Mouse (Mus musculus): ENCODE results near the gene Mettl9. TPM values are rescaled to one million over a fixed set of nuclear protein-coding genes. Genes with fewer than 3 reads are reported as not detected.
"Not testable (repeated sequence)": the region's sequence is repeated elsewhere in the genome, so short reads cannot be mapped to it uniquely, and the experiment has no call there.

Gene Mettl9
- total and polyA plus RNA-seq, 2 experiments from 2014 or later, result 63.8 to 140 TPM

DNA sequence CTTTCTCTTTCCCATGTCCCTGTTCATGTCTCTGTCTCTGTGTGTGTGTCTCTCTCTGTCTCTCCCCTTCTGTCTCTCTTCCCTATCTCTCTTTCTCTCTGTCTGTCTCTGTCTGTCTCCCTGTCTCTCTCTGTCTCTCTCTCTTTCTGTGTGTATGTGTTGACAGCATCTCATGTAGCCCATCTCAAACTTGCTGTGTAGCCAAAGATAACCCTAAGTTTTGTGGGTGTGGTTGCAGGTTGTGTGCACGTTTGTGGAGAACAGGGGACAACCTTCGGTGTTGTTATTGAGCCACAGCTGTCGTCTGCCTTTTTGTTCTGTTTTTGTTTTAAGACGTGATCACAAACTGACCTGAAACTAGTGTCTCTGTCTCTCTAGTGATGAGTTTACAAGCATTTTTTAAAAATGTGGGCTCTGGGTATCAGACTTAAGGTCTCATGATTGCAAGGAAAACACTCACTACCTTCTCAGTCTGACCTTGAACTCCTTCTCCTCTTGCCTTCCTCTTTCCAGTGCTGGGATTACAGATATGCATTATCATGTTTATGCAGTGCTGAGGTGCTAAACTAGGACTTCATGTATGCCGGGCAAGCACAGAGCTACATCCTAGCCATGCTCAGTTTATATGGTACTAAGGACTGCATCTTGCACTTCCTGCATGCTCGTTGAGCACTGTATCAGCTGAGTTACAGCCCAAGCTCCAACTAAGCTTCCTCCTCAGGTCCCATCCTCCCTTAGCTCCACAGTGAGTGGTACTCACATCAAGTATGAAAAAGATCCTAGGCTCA lies 8.8 kb upstream of the Mettl9 start:
- H3K4me1 ChIP-seq (ENCODE audit: insufficient read depth, low read length), result no peaks in the 10 kb centered on the region
- H3K27me3 ChIP-seq (ENCODE audit: insufficient read depth, low read length), result peaks cover 9% of the 10 kb centered on the region; the same call in 1 of the 2 replicates
- H3K36me3 ChIP-seq (ENCODE audit: insufficient read depth, low read length), result no peaks in the 10 kb centered on the region
- no peak overlapping the region for H3K9ac ChIP-seq (replicated peaks; ENCODE audit: low read length, poor library complexity, severe bottlenecking)
- TF ChIP-seq CTCF (IDR thresholded peaks at IDR 0.05), result no peak
- no peak overlapping the region for H3K4me3 ChIP-seq (ENCODE audit: low read depth, low read length)
- H3K4me2 ChIP-seq (ENCODE audit: low read depth, low read length, poor library complexity, severe bottlenecking), result no peak overlapping the region
- DNase-seq (ENCODE audit: low spot score), result no peak
- no peaks in the 10 kb centered on the region for H3K9me3 ChIP-seq (ENCODE audit: low read length)
- 81% methylated on average over 6 of the region's 6 CpGs for WGBS
- no peak for ATAC-seq (ENCODE audit: low FRiP score)
- H3K27ac ChIP-seq (ENCODE audit: low read depth, low read length), result no peak overlapping the region

DNA sequence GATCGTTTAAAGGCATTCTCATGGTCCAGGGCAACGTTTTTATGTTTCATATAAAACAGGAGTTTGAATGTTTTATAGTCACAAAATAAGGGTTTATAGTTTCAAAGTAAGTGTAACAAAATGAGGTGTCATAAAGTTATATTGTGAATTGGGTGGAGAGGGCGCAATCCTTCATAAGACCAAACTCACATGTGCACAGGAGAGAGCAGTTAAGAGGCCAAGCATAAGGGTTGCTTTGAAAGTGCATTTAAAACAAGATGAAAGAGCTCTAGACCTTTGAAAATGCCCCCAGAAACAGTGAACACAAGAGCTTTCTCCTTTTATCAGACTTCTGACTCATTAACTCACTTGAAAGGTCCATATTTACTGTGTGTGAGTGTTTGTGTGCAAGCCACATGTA lies 7.9 kb upstream of the Mettl9 start:
- no peak for ATAC-seq (ENCODE audit: low FRiP score)
- H3K9ac ChIP-seq (replicated peaks; ENCODE audit: low read length, poor library complexity, severe bottlenecking), result no peak overlapping the region
- H3K4me3 ChIP-seq (ENCODE audit: low read depth, low read length), result no peak overlapping the region
- no peak overlapping the region for H3K4me2 ChIP-seq (ENCODE audit: low read depth, low read length, poor library complexity, severe bottlenecking)
- 74% methylated on average over 3 of the region's 3 CpGs for WGBS
- H3K4me1 ChIP-seq (ENCODE audit: insufficient read depth, low read length), result no peaks in the 10 kb centered on the region
- no peak for TF ChIP-seq CTCF (IDR thresholded peaks at IDR 0.05)
- H3K27ac ChIP-seq (ENCODE audit: low read depth, low read length), result no peak overlapping the region
- no peaks in the 10 kb centered on the region for H3K9me3 ChIP-seq (ENCODE audit: low read length)
- no peaks in the 10 kb centered on the region for H3K36me3 ChIP-seq (ENCODE audit: insufficient read depth, low read length)
- peaks cover 10% of the 10 kb centered on the region; the same call in 1 of the 2 replicates for H3K27me3 ChIP-seq (ENCODE audit: insufficient read depth, low read length)
- DNase-seq (ENCODE audit: low spot score), result no peak

- H3K9me3 ChIP-seq (ENCODE audit: low read length); H3K4me2 ChIP-seq (ENCODE audit: low read depth, low read length, poor library complexity, severe bottlenecking); DNase-seq (ENCODE audit: low spot score); H3K36me3 ChIP-seq (ENCODE audit: insufficient read depth, low read length); H3K27ac ChIP-seq (ENCODE audit: low read depth, low read length); H3K4me1 ChIP-seq (ENCODE audit: insufficient read depth, low read length); ATAC-seq (ENCODE audit: low FRiP score); H3K4me3 ChIP-seq (ENCODE audit: low read depth, low read length); H3K9ac ChIP-seq (replicated peaks; ENCODE audit: low read length, poor library complexity, severe bottlenecking): not testable (repeated sequence)
- H3K27me3 ChIP-seq (ENCODE audit: insufficient read depth, low read length), result peaks cover 10% of the 10 kb centered on the region; the same call in 1 of the 2 replicates
These were observed 4.3 kb upstream of the Mettl9 start for GRCm38 (mm10) chr7:121029947-121030346.

DNA sequence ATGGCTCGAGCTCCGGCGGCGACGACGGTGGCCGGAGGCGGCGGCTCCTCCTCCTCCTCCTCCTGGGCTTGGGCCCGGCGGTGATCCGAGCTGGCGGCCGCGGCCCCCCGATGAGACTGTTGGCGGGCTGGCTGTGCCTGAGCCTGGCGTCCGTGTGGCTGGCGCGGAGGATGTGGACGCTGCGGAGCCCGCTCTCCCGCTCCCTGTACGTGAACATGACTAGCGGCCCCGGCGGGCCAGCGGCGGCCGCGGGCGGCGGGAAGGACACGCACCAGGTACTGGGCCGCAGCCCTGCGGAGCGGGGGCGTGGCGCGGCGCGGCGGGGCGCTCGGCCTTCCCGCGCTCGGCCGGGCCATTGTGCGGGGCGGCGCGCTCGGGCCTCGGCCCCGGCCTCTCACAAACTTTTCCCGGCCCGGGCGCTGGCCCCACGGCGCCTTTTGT lies 476 bp downstream of the Mettl9 start:
- Histone ChIP-seq H3K27ac (ENCODE audit: low read depth, low read length) (peak overlapping the region; percentile 95), H3K9ac (replicated peaks; ENCODE audit: low read length, poor library complexity, severe bottlenecking) (peak overlapping the region; percentile 99), H3K27me3 (ENCODE audit: insufficient read depth, low read length) (peaks cover 3% of the 10 kb centered on the region; the same call in 1 of the 2 replicates), H3K36me3 (ENCODE audit: insufficient read depth, low read length) (no peaks in the 10 kb centered on the region), H3K4me3 (ENCODE audit: low read depth, low read length) (peak overlapping the region; percentile 99), H3K9me3 (ENCODE audit: low read length) (no peaks in the 10 kb centered on the region), H3K4me1 (ENCODE audit: insufficient read depth, low read length) (peaks cover 6% of the 10 kb centered on the region; the same call in 1 of the 2 replicates), H3K4me2 (ENCODE audit: low read depth, low read length, poor library complexity, severe bottlenecking) (peak overlapping the region; percentile 71)
- ATAC-seq (ENCODE audit: low FRiP score) (peak; percentile 82), DNase-seq (ENCODE audit: low spot score) (no peak)
- TF ChIP-seq CTCF (IDR thresholded peaks at IDR 0.05), result no peak
- WGBS, result 0% methylated on average over 5 of the region's 63 CpGs

DNA sequence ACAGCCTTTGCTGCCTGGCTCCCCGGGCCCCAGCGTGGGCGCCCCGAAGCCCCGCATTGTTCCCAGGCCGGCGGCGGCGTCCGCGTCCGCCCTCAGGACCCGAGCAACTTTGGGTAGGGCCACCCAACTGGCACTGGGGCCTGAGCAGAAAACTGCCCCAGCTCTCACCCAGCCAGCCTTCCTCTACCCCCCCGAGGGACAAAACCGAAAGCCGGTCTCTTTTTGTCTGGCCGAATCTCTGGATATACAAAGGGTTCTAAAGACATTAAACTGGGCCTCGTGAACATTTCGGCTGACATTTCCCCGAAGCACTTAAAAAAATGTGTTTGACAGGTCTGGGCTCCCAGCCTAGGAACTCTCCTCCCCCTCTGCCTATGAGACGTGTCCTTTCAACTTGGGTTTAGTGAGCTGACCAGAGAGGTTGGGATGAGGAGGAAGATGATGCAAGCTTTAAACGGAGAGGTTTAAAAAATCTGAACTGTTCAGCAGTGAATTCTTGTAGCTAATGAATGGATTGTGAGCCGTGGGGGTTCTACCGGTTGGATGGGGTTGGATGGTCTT lies 996 bp downstream of the Mettl9 start:
- Histone ChIP-seq H3K4me1 (ENCODE audit: insufficient read depth, low read length) (peaks cover 6% of the 10 kb centered on the region; the same call in 1 of the 2 replicates), H3K27ac (ENCODE audit: low read depth, low read length) (peak overlapping the region; percentile 95), H3K9me3 (ENCODE audit: low read length) (no peaks in the 10 kb centered on the region), H3K4me3 (ENCODE audit: low read depth, low read length) (peak overlapping the region; percentile 99), H3K27me3 (ENCODE audit: insufficient read depth, low read length) (peaks cover 2% of the 10 kb centered on the region; the same call in 1 of the 2 replicates), H3K9ac (replicated peaks; ENCODE audit: low read length, poor library complexity, severe bottlenecking) (peak overlapping the region; percentile 99), H3K4me2 (ENCODE audit: low read depth, low read length, poor library complexity, severe bottlenecking) (peak overlapping the region; percentile 71), H3K36me3 (ENCODE audit: insufficient read depth, low read length) (no peaks in the 10 kb centered on the region)
- TF ChIP-seq CTCF (IDR thresholded peaks at IDR 0.05), result no peak
- DNase-seq (ENCODE audit: low spot score) (peak; percentile 63), ATAC-seq (ENCODE audit: low FRiP score) (no peak; the same call in 1 of the 2 replicates)
- under 1% methylated on average over 24 of the region's 24 CpGs for WGBS

- no peaks in the 10 kb centered on the region for H3K9me3 ChIP-seq (ENCODE audit: low read length)
- no peak overlapping the region for H3K9ac ChIP-seq (replicated peaks; ENCODE audit: low read length, poor library complexity, severe bottlenecking)
- no peak overlapping the region for H3K4me2 ChIP-seq (ENCODE audit: low read depth, low read length, poor library complexity, severe bottlenecking)
- H3K4me1 ChIP-seq (ENCODE audit: insufficient read depth, low read length), result peaks cover 6% of the 10 kb centered on the region; the same call in 1 of the 2 replicates
- H3K4me3 ChIP-seq (ENCODE audit: low read depth, low read length), result no peak overlapping the region
- ATAC-seq (ENCODE audit: low FRiP score) (no peak), DNase-seq (ENCODE audit: low spot score) (no peak)
- WGBS, result 97% methylated on average over 4 of the region's 4 CpGs
- TF ChIP-seq CTCF (IDR thresholded peaks at IDR 0.05), result no peak
- no peaks in the 10 kb centered on the region for H3K36me3 ChIP-seq (ENCODE audit: insufficient read depth, low read length)
- no peaks in the 10 kb centered on the region for H3K27me3 ChIP-seq (ENCODE audit: insufficient read depth, low read length)
- H3K27ac ChIP-seq (ENCODE audit: low read depth, low read length), result no peak overlapping the region
These were observed 6.3 kb downstream of the Mettl9 start for GRCm38 (mm10) chr7:121040595-121040994.
